8 mouse cellular contexts compared by ENCODE assay signal in genomic region chr8:70504291-70504716, GRCm38 (mm10). TPM values are rescaled to one million over a fixed set of nuclear protein-coding genes. Genes with fewer than 3 reads are reported as not detected.
A peak's percentile ranks its signal among the peaks of the same experiment; 100 is the strongest.
DNase-seq lines count a peak whose midpoint lies in the region; ATAC-seq and TF ChIP-seq lines count a peak whose summit lies in the region.

No protein-coding gene starts in this region.

- no peak for TF ChIP-seq CTCF in midbrain, postnatal 0 days (IDR thresholded peaks at IDR 0.05)
- no peak for TF ChIP-seq CTCF in layer of hippocampus, adult 2 months (conservative IDR thresholded peaks at IDR 0.05)

- no peaks in the 10 kb centered on the region for H3K9me3 ChIP-seq in midbrain, postnatal 0 days (ENCODE audit: low read length)
- H3K9me3 ChIP-seq in midbrain, embryonic 16.5 days (replicated peaks; ENCODE audit: control insufficient read depth, low read length, poor library complexity, severe bottlenecking), result no peaks in the 10 kb centered on the region
- H3K9me3 ChIP-seq in neural tube, embryonic 13.5 days, result no peaks in the 10 kb centered on the region

- peak; percentile 60 for DNase-seq in midbrain, postnatal 0 days (ENCODE audit: low spot score)
- peak; percentile 57 to 65 for DNase-seq in cerebellum, postnatal 14 days
- DNase-seq in gastrocnemius, postnatal 4 days (ENCODE audit: low spot score in 2 of 2), result peak; percentile 74 to 82
- DNase-seq in layer of hippocampus, adult 2 months (ENCODE audit: low spot score in 2 of 2), result peak in 1 of 2 experiments; percentile 54
- no peak for DNase-seq in frontal cortex, postnatal 25 days (ENCODE audit: low spot score in 2 of 2)

- no peak for ATAC-seq in midbrain, postnatal 0 days (ENCODE audit: low FRiP score)
- ATAC-seq in midbrain, embryonic 16.5 days, result no peak
- no peak for ATAC-seq in neural tube, embryonic 13.5 days (ENCODE audit: low read depth)
- no peak for ATAC-seq in erythroid progenitor cell, adult 5-6 weeks (replicated peaks; ENCODE audit: low FRiP score, poor library complexity, severe bottlenecking)

- no peak overlapping the region for H3K9ac ChIP-seq in midbrain, postnatal 0 days (replicated peaks; ENCODE audit: low read length, poor library complexity, severe bottlenecking)
- H3K9ac ChIP-seq in midbrain, embryonic 16.5 days (ENCODE audit: low read depth, low read length), result no peak overlapping the region
- no peak overlapping the region for H3K9ac ChIP-seq in neural tube, embryonic 13.5 days

- H3K27ac ChIP-seq in midbrain, postnatal 0 days (ENCODE audit: low read depth, low read length), result peak overlapping the region; percentile 26; the same call in 1 of the 2 replicates
- H3K27ac ChIP-seq in midbrain, embryonic 16.5 days (ENCODE audit: low read length), result no peak overlapping the region
- H3K27ac ChIP-seq in layer of hippocampus, adult 2 months, result peak overlapping the region; percentile 99
- no peak overlapping the region for H3K27ac ChIP-seq in neural tube, embryonic 13.5 days (replicated peaks)

- peaks cover 33% of the 10 kb centered on the region for H3K27me3 ChIP-seq in midbrain, postnatal 0 days (ENCODE audit: insufficient read depth, low read length)
- H3K27me3 ChIP-seq in midbrain, embryonic 16.5 days (ENCODE audit: control insufficient read depth, insufficient read depth, low read depth, low read length), result peaks cover 46% of the 10 kb centered on the region
- peaks cover 49% of the 10 kb centered on the region for H3K27me3 ChIP-seq in neural tube, embryonic 13.5 days

- H3K4me1 ChIP-seq in midbrain, postnatal 0 days (ENCODE audit: insufficient read depth, low read length), result peaks cover 5% of the 10 kb centered on the region; the same call in 1 of the 2 replicates
- H3K4me1 ChIP-seq in midbrain, embryonic 16.5 days (ENCODE audit: control insufficient read depth, insufficient read depth, low read length), result peaks cover 32% of the 10 kb centered on the region
- peaks cover 69% of the 10 kb centered on the region for H3K4me1 ChIP-seq in neural tube, embryonic 13.5 days (replicated peaks)

- no peak overlapping the region for H3K4me3 ChIP-seq in midbrain, postnatal 0 days (ENCODE audit: low read depth, low read length)
- no peak overlapping the region for H3K4me3 ChIP-seq in midbrain, embryonic 16.5 days (ENCODE audit: low read depth, low read length)
- H3K4me3 ChIP-seq in layer of hippocampus, adult 2 months, result peak overlapping the region; percentile 2; the same call in 1 of the 2 replicates
- no peak overlapping the region for H3K4me3 ChIP-seq in neural tube, embryonic 13.5 days

- peaks cover 15% of the 10 kb centered on the region; the same call in 1 of the 2 replicates for H3K36me3 ChIP-seq in midbrain, postnatal 0 days (ENCODE audit: insufficient read depth, low read length)
- peaks cover 15% of the 10 kb centered on the region for H3K36me3 ChIP-seq in midbrain, embryonic 16.5 days (ENCODE audit: control insufficient read depth, insufficient read depth, low read length)
- H3K36me3 ChIP-seq in neural tube, embryonic 13.5 days, result peaks cover 20% of the 10 kb centered on the region

- WGBS in midbrain, postnatal 0 days, result 60% methylated on average over 16 of the region's 16 CpGs
- WGBS in midbrain, embryonic 16.5 days, result 63% methylated on average over 16 of the region's 16 CpGs
- 29% methylated on average over 16 of the region's 16 CpGs for WGBS in neural tube, embryonic 13.5 days

- no peak overlapping the region for H3K4me2 ChIP-seq in midbrain, postnatal 0 days (ENCODE audit: low read depth, low read length, poor library complexity, severe bottlenecking)
- no peak overlapping the region for H3K4me2 ChIP-seq in midbrain, embryonic 16.5 days (ENCODE audit: low read length)
- H3K4me2 ChIP-seq in neural tube, embryonic 13.5 days, result peak overlapping the region; percentile 7; the same call in 1 of the 2 replicates

RNA-seq across cellular contexts. Expression of gene Rex1bd, which starts 2.2 kb away (rescaled TPM):
- total RNA-seq in midbrain, postnatal 0 days (2014; rRNA removed), result 118 and 121 TPM in 2 replicates
- 198 and 212 TPM in 2 replicates for polyA plus RNA-seq in midbrain, postnatal 0 days (2015; fragmentation: Nextera tagmentation; extraction: Ambion mirVana)
- 163 and 185 TPM in 2 replicates for polyA plus RNA-seq in midbrain, embryonic 16.5 days (2015; fragmentation: Nextera tagmentation; extraction: Ambion mirVana)
- total RNA-seq in gastrocnemius, postnatal 4 days (2021), result 100 to 1,000 TPM; 118 to 119 TPM
- 10 to 100 TPM; 93.9 to 98.1 TPM for total RNA-seq in layer of hippocampus, adult 2 months (2021)
- polyA plus RNA-seq in neural tube, embryonic 13.5 days (2015; fragmentation: Nextera tagmentation; extraction: Ambion mirVana), result 143 and 153 TPM in 2 replicates
- 22.3 TPM in 1 of 2 replicates, not detected in the other for total RNA-seq in erythroid progenitor cell, adult 5-6 weeks (2015; ENCODE audit: low replicate concordance)
- 17.8 and 19.6 TPM in 2 replicates for total RNA-seq in erythroid progenitor cell, adult 5-6 weeks (2017; ENCODE audit: low replicate concordance)

RNA-seq across cellular contexts. Expression of gene Uba52, which starts 6.3 kb away (rescaled TPM):
- 357 and 402 TPM in 2 replicates for total RNA-seq in midbrain, postnatal 0 days (2014; rRNA removed)
- polyA plus RNA-seq in midbrain, postnatal 0 days (2015; fragmentation: Nextera tagmentation; extraction: Ambion mirVana), result 721 and 736 TPM in 2 replicates
- 584 and 621 TPM in 2 replicates for polyA plus RNA-seq in midbrain, embryonic 16.5 days (2015; fragmentation: Nextera tagmentation; extraction: Ambion mirVana)
- 1,000 to 10,000 TPM; 1,604 to 1,674 TPM for total RNA-seq in gastrocnemius, postnatal 4 days (2021)
- total RNA-seq in layer of hippocampus, adult 2 months (2021), result 1,000 to 10,000 TPM in 1 of 2 experiments, 100 to 1,000 TPM in 1; 970 to 1,000 TPM
- polyA plus RNA-seq in neural tube, embryonic 13.5 days (2015; fragmentation: Nextera tagmentation; extraction: Ambion mirVana), result 787 and 800 TPM in 2 replicates
- 1,194 and 1,251 TPM in 2 replicates for total RNA-seq in erythroid progenitor cell, adult 5-6 weeks (2015; ENCODE audit: low replicate concordance)
- total RNA-seq in erythroid progenitor cell, adult 5-6 weeks (2017; ENCODE audit: low replicate concordance), result 418 and 1,480 TPM in 2 replicates

RNA-seq across cellular contexts. Expression of gene Crlf1, which starts 11.3 kb away (rescaled TPM):
- 4.1 and 4.3 TPM in 2 replicates for total RNA-seq in midbrain, postnatal 0 days (2014; rRNA removed)
- 9.4 and 10.9 TPM in 2 replicates for polyA plus RNA-seq in midbrain, postnatal 0 days (2015; fragmentation: Nextera tagmentation; extraction: Ambion mirVana)
- 3.6 and 6.3 TPM in 2 replicates for polyA plus RNA-seq in midbrain, embryonic 16.5 days (2015; fragmentation: Nextera tagmentation; extraction: Ambion mirVana)
- 1 to 10 TPM; 3.7 to 4.7 TPM for total RNA-seq in gastrocnemius, postnatal 4 days (2021)
- 10 to 100 TPM; 44.5 to 47.1 TPM for total RNA-seq in layer of hippocampus, adult 2 months (2021)
- polyA plus RNA-seq in neural tube, embryonic 13.5 days (2015; fragmentation: Nextera tagmentation; extraction: Ambion mirVana), result 3.6 and 4.6 TPM in 2 replicates
- not detected in 2 replicates for total RNA-seq in erythroid progenitor cell, adult 5-6 weeks (2015; ENCODE audit: low replicate concordance)
- 1.4 TPM in 1 of 2 replicates, not detected in the other for total RNA-seq in erythroid progenitor cell, adult 5-6 weeks (2017; ENCODE audit: low replicate concordance)

RNA-seq across cellular contexts. Expression of gene Tmem59l, which starts 17.1 kb away (rescaled TPM):
- 168 and 206 TPM in 2 replicates for total RNA-seq in midbrain, postnatal 0 days (2014; rRNA removed)
- 203 and 226 TPM in 2 replicates for polyA plus RNA-seq in midbrain, postnatal 0 days (2015; fragmentation: Nextera tagmentation; extraction: Ambion mirVana)
- polyA plus RNA-seq in midbrain, embryonic 16.5 days (2015; fragmentation: Nextera tagmentation; extraction: Ambion mirVana), result 121 and 151 TPM in 2 replicates
- total RNA-seq in gastrocnemius, postnatal 4 days (2021), result not detected
- total RNA-seq in layer of hippocampus, adult 2 months (2021), result 100 to 1,000 TPM; 321 to 339 TPM
- polyA plus RNA-seq in neural tube, embryonic 13.5 days (2015; fragmentation: Nextera tagmentation; extraction: Ambion mirVana), result 78.4 and 89.7 TPM in 2 replicates
- total RNA-seq in erythroid progenitor cell, adult 5-6 weeks (2015; ENCODE audit: low replicate concordance), result 3.2 TPM in 1 of 2 replicates, not detected in the other
- not detected in 2 replicates for total RNA-seq in erythroid progenitor cell, adult 5-6 weeks (2017; ENCODE audit: low replicate concordance)

RNA-seq across cellular contexts. Expression of gene Fkbp8, which starts 23.2 kb away (rescaled TPM):
- total RNA-seq in midbrain, postnatal 0 days (2014; rRNA removed), result 490 and 533 TPM in 2 replicates
- polyA plus RNA-seq in midbrain, postnatal 0 days (2015; fragmentation: Nextera tagmentation; extraction: Ambion mirVana), result 351 and 386 TPM in 2 replicates
- polyA plus RNA-seq in midbrain, embryonic 16.5 days (2015; fragmentation: Nextera tagmentation; extraction: Ambion mirVana), result 406 and 425 TPM in 2 replicates
- total RNA-seq in gastrocnemius, postnatal 4 days (2021), result 100 to 1,000 TPM; 162 to 184 TPM
- 100 to 1,000 TPM; 447 to 453 TPM for total RNA-seq in layer of hippocampus, adult 2 months (2021)
- 347 and 358 TPM in 2 replicates for polyA plus RNA-seq in neural tube, embryonic 13.5 days (2015; fragmentation: Nextera tagmentation; extraction: Ambion mirVana)
- 28.9 and 45.8 TPM in 2 replicates for total RNA-seq in erythroid progenitor cell, adult 5-6 weeks (2015; ENCODE audit: low replicate concordance)
- 74.7 and 94.6 TPM in 2 replicates for total RNA-seq in erythroid progenitor cell, adult 5-6 weeks (2017; ENCODE audit: low replicate concordance)

Comparison
In these comparisons a context has a peak if more than half of its experiments do, and no peak if none do; other contexts are left out.
1. H3K27ac ChIP-seq: peak in midbrain, postnatal 0 days (single experiment) and layer of hippocampus, adult 2 months (single experiment); none in midbrain, embryonic 16.5 days (single experiment) and neural tube, embryonic 13.5 days (single experiment).
2. DNase-seq: peak in midbrain, postnatal 0 days (single experiment), cerebellum, postnatal 14 days (2 of 2) and gastrocnemius, postnatal 4 days (2 of 2); none in frontal cortex, postnatal 25 days (0 of 2).